Mouse (Mus musculus) liver, postnatal 0 days (tissue): ENCODE data around the gene Phf11d.

Source experiments
- CTCF ChIP-seq: sonication (generic); IDR thresholded peaks from 2 replicates; pipeline ENCODE4 v1.5.1; 2016; ENCODE audit warnings: antibody characterized with exemption, low read depth
- EP300 ChIP-seq: IDR thresholded peaks from 2 replicates; pipeline ENCODE4 v1.6.1; 2016; ENCODE audit warnings: antibody characterized with exemption, low read depth, mild to moderate bottlenecking

GRCm38 (mm10) chr14:59365244-59365644, at the start of gene Phf11d:
- peak; percentile 11; the same call in 1 of the 2 replicates for TF ChIP-seq CTCF
- TF ChIP-seq EP300, result no peak
